Mouse (Mus musculus) intestine, embryonic 16.5 days (tissue): ENCODE results near the gene Rbpj. TPM values are rescaled to one million over a fixed set of nuclear protein-coding genes. Genes with fewer than 3 reads are reported as not detected.

ENCODE experiments used
- ATAC-seq: fragments of 200-750 bp; cut with Nextera tagmentation; 2 replicates; pipeline ENCODE4 v1.8.0; 2017; ENCODE audit warnings: moderate TSS enrichment, moderate library complexity
- H3K27ac ChIP-seq: fragments of 300-500 bp; sonication (generic); 2 replicates; pipeline ENCODE4 v1.5.1; 2014; ENCODE audit warnings: mild to moderate bottlenecking, low read length
- H3K27me3 ChIP-seq: fragments of 300-500 bp; sonication (generic); replicated peaks from 2 replicates; pipeline ENCODE4 v1.6.1; 2014; ENCODE audit warnings: low read length, control low read depth, mixed read lengths; ENCODE audit not compliant: control insufficient read depth, insufficient read depth
- H3K36me3 ChIP-seq: fragments of 300-500 bp; sonication (generic); 2 replicates; pipeline ENCODE4 v1.6.1; 2014; ENCODE audit warnings: low read length, control low read depth; ENCODE audit not compliant: control insufficient read depth, insufficient read depth
- H3K4me1 ChIP-seq: fragments of 300-500 bp; sonication (generic); 2 replicates; pipeline ENCODE4 v1.6.1; 2014; ENCODE audit warnings: low read length, control low read depth, mixed read lengths; ENCODE audit not compliant: control insufficient read depth, insufficient read depth
- H3K4me2 ChIP-seq: fragments of 300-500 bp; sonication (generic); 2 replicates; pipeline ENCODE4 v1.6.1; 2014; ENCODE audit warnings: low read depth, low read length, control low read depth
- H3K4me3 ChIP-seq: fragments of 300-500 bp; sonication (generic); 2 replicates; pipeline ENCODE4 v1.5.1; 2014; ENCODE audit warnings: mild to moderate bottlenecking, low read length
- H3K9ac ChIP-seq: fragments of 300-500 bp; sonication (generic); 2 replicates; pipeline ENCODE4 v1.6.1; 2014; ENCODE audit warnings: low read depth, low read length
- H3K9me3 ChIP-seq: fragments of 300-500 bp; sonication (generic); 2 replicates; pipeline ENCODE4 v1.6.1; 2016; ENCODE audit warnings: low read length, control low read depth; ENCODE audit not compliant: control insufficient read depth
- WGBS: fragments of 180-500 bp; shearing (Covaris S2); extraction: QIAGEN DNeasy Blood & Tissue Kit; methylation state at CpG from one replicate; pipeline ENCODE4 v1.1.7; 2014; 5-methylcytosine and 5-hydroxymethylcytosine counted together
- polyA plus RNA-seq: library from polyadenylated mRNA; unstranded; fragments of >200 nt; fragmentation: Nextera tagmentation; extraction: Ambion mirVana; gene quantifications from 2 replicates; pipeline ENCODE4 v1.2.1, GENCODE M21; 2015

The Rbpj gene
- polyA plus RNA-seq, 1 experiment from 2014 or later = 19.8 TPM

- H3K9ac ChIP-seq = no peak overlapping the region
- H3K9me3 ChIP-seq = no peaks in the 10 kb centered on the region
- no peak for ATAC-seq
- no peaks in the 10 kb centered on the region for H3K36me3 ChIP-seq
- H3K27me3 ChIP-seq = no peaks in the 10 kb centered on the region
- no peak overlapping the region for H3K27ac ChIP-seq
- 71% methylated on average over 16 of the region's 16 CpGs for WGBS
- no peak overlapping the region for H3K4me2 ChIP-seq
- peaks cover 20% of the 10 kb centered on the region for H3K4me1 ChIP-seq
- no peak overlapping the region for H3K4me3 ChIP-seq
Measured at GRCm38 (mm10) chr5:53466422-53467333, 726 bp downstream of the Rbpj start.

- Histone ChIP-seq H3K9me3 (no peaks in the 10 kb centered on the region), H3K36me3 (no peaks in the 10 kb centered on the region), H3K27me3 (no peaks in the 10 kb centered on the region), H3K4me3 (no peak overlapping the region), H3K4me1 (peaks cover 20% of the 10 kb centered on the region), H3K9ac (no peak overlapping the region), H3K27ac (no peak overlapping the region), H3K4me2 (no peak overlapping the region)
- 81% methylated on average over 9 of the region's 9 CpGs for WGBS
- ATAC-seq = no peak
Measured at GRCm38 (mm10) chr5:53467602-53468001, 1.6 kb downstream of the Rbpj start.

GRCm38 (mm10) chr5:53468366-53468765 lies 2.4 kb downstream of the Rbpj start:
- H3K27ac ChIP-seq = no peak overlapping the region
- 41% methylated on average over 8 of the region's 8 CpGs for WGBS
- H3K4me3 ChIP-seq = no peak overlapping the region
- peaks cover 16% of the 10 kb centered on the region for H3K4me1 ChIP-seq
- H3K27me3 ChIP-seq = no peaks in the 10 kb centered on the region
- ATAC-seq = no peak
- H3K4me2 ChIP-seq = no peak overlapping the region
- H3K9me3 ChIP-seq = no peaks in the 10 kb centered on the region
- no peak overlapping the region for H3K9ac ChIP-seq
- no peaks in the 10 kb centered on the region for H3K36me3 ChIP-seq

GRCm38 (mm10) chr5:53469098-53469776 lies 3.3 kb downstream of the Rbpj start:
- no peaks in the 10 kb centered on the region for H3K9me3 ChIP-seq
- peaks cover 13% of the 10 kb centered on the region for H3K4me1 ChIP-seq
- H3K27ac ChIP-seq = peak overlapping the region; percentile 58
- no peaks in the 10 kb centered on the region for H3K36me3 ChIP-seq
- H3K4me3 ChIP-seq = peak overlapping the region; percentile 15
- peak; percentile 54 for ATAC-seq
- H3K4me2 ChIP-seq = peak overlapping the region; percentile 47
- H3K9ac ChIP-seq = no peak overlapping the region
- WGBS = 42% methylated on average over 6 of the region's 6 CpGs
- H3K27me3 ChIP-seq = no peaks in the 10 kb centered on the region

GRCm38 (mm10) chr5:53469777-53470131 lies 3.8 kb downstream of the Rbpj start:
- peaks cover 13% of the 10 kb centered on the region for H3K4me1 ChIP-seq
- H3K4me3 ChIP-seq = peak overlapping the region; percentile 15
- no peaks in the 10 kb centered on the region for H3K9me3 ChIP-seq
- H3K27ac ChIP-seq = peak overlapping the region; percentile 58
- no peak overlapping the region for H3K9ac ChIP-seq
- peak; percentile 56 for ATAC-seq
- no peaks in the 10 kb centered on the region for H3K36me3 ChIP-seq
- H3K4me2 ChIP-seq = peak overlapping the region; percentile 47
- no peaks in the 10 kb centered on the region for H3K27me3 ChIP-seq
- 50% methylated on average over 9 of the region's 9 CpGs for whole genome bisulfite sequencing

GRCm38 (mm10) chr5:53470141-53471079 lies 4.5 kb downstream of the Rbpj start:
- H3K36me3 ChIP-seq = no peaks in the 10 kb centered on the region
- H3K9me3 ChIP-seq = no peaks in the 10 kb centered on the region
- peak overlapping the region; percentile 15 for H3K4me3 ChIP-seq
- peaks cover 13% of the 10 kb centered on the region for H3K4me1 ChIP-seq
- H3K9ac ChIP-seq = no peak overlapping the region
- peak; percentile 90 for ATAC-seq
- peak overlapping the region; percentile 47 for H3K4me2 ChIP-seq
- 32% methylated on average over 16 of the region's 16 CpGs for WGBS
- no peaks in the 10 kb centered on the region for H3K27me3 ChIP-seq
- peak overlapping the region; percentile 58 for H3K27ac ChIP-seq

- no peak overlapping the region for H3K9ac ChIP-seq
- no peak overlapping the region for H3K4me3 ChIP-seq
- H3K36me3 ChIP-seq = no peaks in the 10 kb centered on the region
- no peaks in the 10 kb centered on the region for H3K27me3 ChIP-seq
- no peak overlapping the region for H3K4me2 ChIP-seq
- no peak overlapping the region for H3K27ac ChIP-seq
- peaks cover 13% of the 10 kb centered on the region for H3K4me1 ChIP-seq
- H3K9me3 ChIP-seq = no peaks in the 10 kb centered on the region
- WGBS = 79% methylated on average over 11 of the region's 11 CpGs
- no peak for ATAC-seq
Measured at GRCm38 (mm10) chr5:53472485-53472884, 6.5 kb downstream of the Rbpj start.

GRCm38 (mm10) chr5:53479161-53479560 lies 13.2 kb downstream of the Rbpj start:
- H3K9me3 ChIP-seq = no peaks in the 10 kb centered on the region
- 74% methylated on average over 6 of the region's 6 CpGs for WGBS
- no peaks in the 10 kb centered on the region for H3K4me1 ChIP-seq
- no peaks in the 10 kb centered on the region for H3K36me3 ChIP-seq
- H3K4me2 ChIP-seq = no peak overlapping the region
- H3K9ac ChIP-seq = no peak overlapping the region
- no peak for ATAC-seq
- no peaks in the 10 kb centered on the region for H3K27me3 ChIP-seq
- H3K4me3 ChIP-seq = no peak overlapping the region
- no peak overlapping the region for H3K27ac ChIP-seq

GRCm38 (mm10) chr5:53479891-53480290 lies 13.9 kb downstream of the Rbpj start:
- no peak overlapping the region for H3K27ac ChIP-seq
- H3K36me3 ChIP-seq = no peaks in the 10 kb centered on the region
- no peak overlapping the region for H3K9ac ChIP-seq
- H3K27me3 ChIP-seq = no peaks in the 10 kb centered on the region
- H3K9me3 ChIP-seq = no peaks in the 10 kb centered on the region
- no peak overlapping the region for H3K4me3 ChIP-seq
- 80% methylated on average over 5 of the region's 5 CpGs for WGBS
- H3K4me2 ChIP-seq = no peak overlapping the region
- no peaks in the 10 kb centered on the region for H3K4me1 ChIP-seq
- no peak for ATAC-seq
